Mouse (Mus musculus) retina, adult 2 months (tissue): ENCODE data around the gene Gm47289.

Source experiments
- DNase-seq: peaks from one replicate; pipeline ENCODE4 v3.0.0-alpha.2; 2012; ENCODE audit warnings: low read depth, low spot score

The Gm47289 gene

DNA sequence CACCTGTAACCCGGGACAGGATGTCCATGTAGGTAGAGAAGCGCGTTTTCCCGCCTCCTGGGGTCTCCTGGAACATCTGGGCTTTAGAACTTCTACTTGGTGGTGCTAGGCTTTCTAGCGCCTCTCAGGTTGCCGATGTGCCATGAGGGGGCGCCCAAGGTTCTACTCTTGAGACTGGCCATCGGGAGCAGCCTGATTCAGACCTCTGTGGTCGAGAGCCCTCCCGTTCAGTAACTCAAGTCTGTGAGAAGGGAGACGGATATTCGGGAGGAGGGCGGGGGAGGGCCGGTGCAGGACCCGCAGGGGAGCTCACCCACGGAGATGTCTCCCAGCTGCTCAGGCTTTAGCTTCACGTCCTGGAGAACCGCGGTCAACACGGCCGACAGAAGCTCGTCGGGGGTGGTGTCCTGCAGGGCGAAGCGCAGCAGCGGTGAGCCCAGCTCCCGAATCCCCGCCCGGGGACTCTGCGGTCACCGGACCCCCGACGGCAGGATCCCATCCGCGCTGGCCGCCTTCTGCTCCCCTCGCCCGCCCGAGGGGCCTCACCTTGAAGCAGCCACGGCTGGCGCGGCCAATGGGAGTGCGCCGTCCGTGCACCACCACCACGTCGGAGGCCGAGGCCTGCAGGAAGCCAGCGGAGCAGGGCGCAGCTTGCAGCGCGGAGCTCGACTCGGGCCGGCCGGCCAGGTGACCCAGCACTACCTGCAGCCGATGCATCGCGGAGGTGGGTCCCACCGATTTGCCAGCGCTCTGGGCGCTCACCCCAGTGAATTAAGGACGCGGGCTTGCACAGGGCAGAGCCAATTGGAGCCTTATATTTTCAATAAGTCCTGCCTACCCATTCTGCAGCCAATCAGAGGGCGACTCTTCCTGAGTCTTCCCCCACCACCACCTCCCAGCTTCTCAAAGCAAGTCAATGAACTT lies 2.4 kb upstream of the Gm47289 start, which contains the start of gene Acaa1b:
TSS of gene Acaa1b (minus strand) at position 816 of the 924 bp plus-strand sequence.
- DNase-seq = peak; percentile 18

- DNase-seq = no peak
Measured at GRCm38 (mm10) chr9:119160689-119161088, 1.7 kb downstream of the Gm47289 start.

DNA sequence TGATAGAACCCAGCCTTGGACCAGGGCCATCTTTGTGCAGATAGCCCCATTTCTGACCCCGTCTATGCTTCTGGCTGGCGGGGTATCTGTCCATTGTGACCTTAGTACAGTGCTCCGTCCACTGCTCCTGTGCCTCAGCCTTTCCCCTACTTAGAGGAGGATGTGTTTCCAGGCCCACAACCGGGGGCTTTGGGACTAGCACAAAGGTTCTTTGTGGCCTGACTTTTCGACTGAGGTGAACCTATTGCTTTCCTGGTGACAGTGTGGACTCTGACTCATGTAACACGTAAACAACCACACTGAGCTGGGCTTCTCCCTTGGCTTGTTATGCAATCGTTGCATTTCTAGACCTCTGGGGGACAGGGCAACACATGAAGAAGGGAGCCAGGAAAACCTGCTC lies 5.8 kb downstream of the Gm47289 start:
- no peak for DNase-seq

DNA sequence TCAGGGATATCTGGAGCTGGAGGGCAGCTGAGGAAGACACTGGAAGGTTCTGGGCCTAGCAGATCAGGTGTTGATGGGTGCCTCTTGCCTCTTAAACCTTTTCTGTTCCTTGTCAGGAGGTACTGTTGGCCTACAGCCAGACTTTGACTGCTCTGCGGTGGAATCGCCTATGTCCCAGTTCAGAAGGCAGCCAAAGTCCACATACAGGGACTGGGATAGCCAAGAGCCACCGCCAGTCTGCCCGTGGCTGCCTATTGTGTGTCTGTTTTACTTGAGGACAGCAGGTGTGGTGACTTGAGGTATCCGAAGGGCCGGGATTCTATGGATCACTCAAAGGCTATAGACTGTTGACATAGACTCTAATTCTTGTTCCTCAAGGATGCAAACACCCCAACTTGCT lies 6.6 kb downstream of the Gm47289 start:
- no peak for DNase-seq

- DNase-seq = no peak
Measured at GRCm38 (mm10) chr9:119167608-119168007, 8.6 kb downstream of the Gm47289 start.

DNA sequence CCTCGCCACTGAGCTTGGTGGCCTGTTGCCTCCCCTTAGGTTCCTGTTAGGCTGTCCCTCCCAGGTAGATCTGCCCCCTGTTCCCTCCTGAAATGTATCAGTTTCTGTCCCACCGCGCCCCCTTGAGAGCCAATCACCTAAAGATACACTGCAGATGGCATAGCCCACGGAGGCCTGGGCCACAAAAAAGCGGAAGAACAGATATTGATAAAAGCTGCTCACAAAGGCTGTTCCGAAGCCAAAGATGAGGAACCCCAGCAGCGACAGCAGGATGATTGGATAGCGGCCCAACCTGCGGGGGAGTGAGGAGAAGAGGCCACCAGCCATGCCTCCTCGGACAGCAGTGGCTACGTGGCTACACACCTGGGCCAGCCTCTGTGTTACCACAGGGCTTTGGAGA lies 20.3 kb downstream of the Gm47289 start:
- DNase-seq = no peak

- DNase-seq = no peak
Measured at GRCm38 (mm10) chr9:119181241-119181728, 22.3 kb downstream of the Gm47289 start.

- no peak for DNase-seq
Measured at GRCm38 (mm10) chr9:119192202-119192990, 33.4 kb downstream of the Gm47289 start.

DNA sequence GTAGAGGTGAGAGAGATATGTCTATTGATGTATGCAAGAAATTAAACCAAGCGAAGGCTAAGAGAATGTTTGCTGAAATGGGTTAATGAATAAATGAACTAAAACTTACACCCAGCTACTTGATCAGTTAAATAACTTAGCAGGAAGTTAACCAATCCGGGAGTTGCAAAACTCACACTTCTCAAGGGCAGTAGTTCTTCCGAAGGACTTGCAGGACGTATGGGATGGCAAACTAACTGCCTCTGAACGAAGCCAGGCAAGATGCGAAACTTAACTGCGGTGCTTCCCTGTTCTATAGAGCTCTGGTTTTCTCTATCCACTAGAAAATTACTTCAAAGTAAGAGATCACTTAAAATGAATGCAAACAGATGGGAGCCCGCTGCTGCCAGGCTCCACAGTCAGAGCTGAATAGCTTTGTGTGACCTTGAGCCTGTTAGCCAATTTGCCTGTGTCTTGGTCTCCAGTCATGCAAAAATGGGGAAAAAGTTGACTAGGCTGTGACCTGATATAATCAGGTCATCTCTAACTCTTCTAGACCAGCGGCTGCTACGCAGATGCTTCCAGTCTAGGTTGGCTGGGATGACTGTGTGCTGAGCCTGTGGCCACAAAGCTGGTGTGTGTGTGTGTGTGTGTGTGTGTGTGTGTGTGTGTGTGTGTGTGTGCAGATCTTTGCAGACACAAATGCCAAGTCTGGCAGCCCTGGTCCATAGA lies 40.3 kb downstream of the Gm47289 start:
- DNase-seq = no peak

GRCm38 (mm10) chr9:119201653-119202052 lies 42.7 kb downstream of the Gm47289 start:
- no peak for DNase-seq

DNA sequence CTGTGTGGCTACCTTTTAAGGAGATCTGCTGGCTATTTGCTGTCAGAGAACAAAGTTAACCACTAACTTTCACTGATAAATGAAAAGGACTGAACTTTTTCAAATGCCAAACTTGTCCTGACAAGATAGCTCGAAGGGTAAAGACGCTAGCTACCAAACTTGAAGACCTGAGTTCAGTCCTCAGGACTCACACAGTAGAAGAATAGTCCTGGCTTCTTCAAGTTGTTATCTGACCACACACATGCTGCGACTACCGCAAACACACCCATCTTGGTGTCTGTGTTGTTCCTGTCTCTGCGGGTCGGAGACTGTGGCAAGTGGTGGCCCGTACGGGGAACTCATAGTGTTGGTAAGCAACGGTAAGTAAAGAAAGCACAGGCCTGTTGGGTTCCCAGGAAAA lies 44.7 kb downstream of the Gm47289 start:
- DNase-seq = no peak

DNA sequence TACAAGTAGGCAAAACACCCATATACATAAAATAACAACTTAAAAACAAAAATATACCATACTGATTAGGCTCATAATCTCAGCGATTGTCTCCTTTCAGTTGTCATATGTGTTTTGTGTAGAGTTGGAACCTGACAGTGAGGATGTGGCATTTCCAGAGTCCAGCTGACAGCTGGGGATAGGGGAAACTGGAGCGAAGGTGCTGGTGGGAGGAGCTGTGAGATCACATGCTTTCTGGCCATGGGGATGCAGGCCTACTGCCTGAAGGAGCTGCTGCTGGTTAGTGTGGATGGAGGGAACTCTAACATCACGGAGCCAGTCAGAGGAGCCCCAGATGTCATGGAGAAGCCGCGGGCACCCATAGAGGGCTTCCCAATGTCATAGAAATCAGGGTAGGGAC lies 46.8 kb downstream of the Gm47289 start:
- DNase-seq = no peak

GRCm38 (mm10) chr9:119206666-119207065 lies 47.7 kb downstream of the Gm47289 start:
- no peak for DNase-seq

GRCm38 (mm10) chr9:119207113-119207512 lies 48.2 kb downstream of the Gm47289 start:
- DNase-seq = no peak

DNA sequence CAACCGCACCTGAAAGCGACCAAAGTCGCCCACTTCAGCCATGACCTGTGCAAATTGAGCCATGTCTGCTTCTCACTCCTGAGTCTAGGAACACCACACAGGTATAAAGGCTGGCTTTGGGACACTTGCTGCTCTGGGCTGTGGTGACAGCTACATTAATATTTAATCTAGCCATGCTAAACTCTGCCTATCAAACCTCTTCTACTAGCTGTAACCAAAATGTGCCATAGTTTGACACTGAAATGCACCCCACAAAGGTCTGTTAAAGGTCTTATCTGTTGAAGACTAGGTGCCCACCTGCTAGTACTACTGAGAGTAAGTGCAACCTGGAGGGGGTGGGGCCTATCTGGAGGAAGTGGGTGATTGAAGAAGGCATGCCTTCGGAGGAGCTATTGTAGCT lies 50.0 kb downstream of the Gm47289 start, which contains the start of gene Slc22a13:
TSS of gene Slc22a13 (minus strand) at position 101 of the 400 bp plus-strand sequence.
- no peak for DNase-seq
